Mouse (Mus musculus) limb, embryonic 14.5 days (tissue): ENCODE measurements around the gene Herc6. TPM values are rescaled to one million over a fixed set of nuclear protein-coding genes. Genes with fewer than 3 reads are reported as not detected.

Experiments
- ATAC-seq: fragments of 200-750 bp; cut with Nextera tagmentation; 2 replicates; pipeline ENCODE4 v1.8.0; 2017; ENCODE audit warnings: low read depth, moderate number of reproducible peaks, moderate TSS enrichment; ENCODE audit not compliant: low FRiP score
- DNase-seq: peaks from one replicate; pipeline ENCODE4 v3.0.0-alpha.2; 2015; ENCODE audit warnings: low spot score
- H3K27ac ChIP-seq: fragments of 300-500 bp; sonication (generic); replicated peaks from 2 replicates; pipeline ENCODE4 v1.5.1; 2014; ENCODE audit warnings: low read depth, mild to moderate bottlenecking, low read length, moderate library complexity, mixed read lengths
- H3K27me3 ChIP-seq: fragments of 300-500 bp; sonication (generic); 2 replicates; pipeline ENCODE4 v1.6.1; 2014; ENCODE audit warnings: low read length, mixed read lengths; ENCODE audit not compliant: control insufficient read depth, insufficient read depth
- H3K36me3 ChIP-seq: fragments of 300-500 bp; sonication (generic); 2 replicates; pipeline ENCODE4 v1.6.1; 2014; ENCODE audit warnings: mild to moderate bottlenecking, low read length, moderate library complexity, mixed read lengths; ENCODE audit not compliant: control insufficient read depth, insufficient read depth
- H3K4me1 ChIP-seq: fragments of 300-500 bp; sonication (generic); 2 replicates; pipeline ENCODE4 v1.6.1; 2014; ENCODE audit warnings: antibody characterized with exemption, low read length, mixed read lengths; ENCODE audit not compliant: control insufficient read depth, insufficient read depth
- H3K4me2 ChIP-seq: fragments of 300-500 bp; sonication (generic); replicated peaks from 2 replicates; pipeline ENCODE4 v1.6.1; 2014; ENCODE audit warnings: low read depth, mild to moderate bottlenecking, low read length, moderate library complexity; ENCODE audit not compliant: severe bottlenecking
- H3K4me3 ChIP-seq: fragments of 300-500 bp; sonication (generic); replicated peaks from 2 replicates; pipeline ENCODE4 v1.5.1; 2014; ENCODE audit warnings: low read length
- H3K9ac ChIP-seq: fragments of 300-500 bp; sonication (generic); 2 replicates; pipeline ENCODE4 v1.6.1; 2014; ENCODE audit warnings: mild to moderate bottlenecking, low read depth, low read length, moderate library complexity; ENCODE audit not compliant: severe bottlenecking
- H3K9me3 ChIP-seq: fragments of 300-500 bp; sonication (generic); 2 replicates; pipeline ENCODE4 v1.6.1; 2016; ENCODE audit warnings: low read length; ENCODE audit not compliant: control insufficient read depth
- POLR2A ChIP-seq: fragments of 200-500 bp; IDR thresholded peaks from 2 replicates; pipeline ENCODE4 v1.8.0; 2012; ENCODE audit warnings: inconsistent platforms, mild to moderate bottlenecking, moderate library complexity, borderline replicate concordance; ENCODE audit not compliant: insufficient read depth, insufficient read length; ENCODE audit errors: extremely low read depth
- WGBS: fragments of 180-500 bp; shearing (Covaris S2); extraction: QIAGEN DNeasy Blood & Tissue Kit; methylation state at CpG from one replicate; pipeline ENCODE4 v1.1.7; 2014; 5-methylcytosine and 5-hydroxymethylcytosine counted together
- polyA plus RNA-seq, 2 experiments: library from polyadenylated mRNA; depleted of rRNA in 1 of 2; stranded (reverse) in 1 of 2; unstranded in 1 of 2; fragments of >200 nt; fragmentation: Nextera tagmentation in 1 of 2; extraction: Ambion mirVana in 1 of 2; gene quantifications; 2 replicates each; pipeline versions ENCODE4 v1.2.1 to v1.2.3; 2012 to 2014

Herc6 gene
- polyA plus RNA-seq, 2 experiments, result 1.4 to 3.4 TPM

GRCm38 (mm10) chr6:57557796-57558317 is 22.9 kb upstream of the Herc6 start:
- no peak for TF ChIP-seq POLR2A
- Histone ChIP-seq H3K4me1 (no peaks in the 10 kb centered on the region), H3K4me2 (no peak overlapping the region), H3K27me3 (no peaks in the 10 kb centered on the region), H3K9ac (no peak overlapping the region), H3K36me3 (no peaks in the 10 kb centered on the region), H3K27ac (no peak overlapping the region), H3K9me3 (no peaks in the 10 kb centered on the region), H3K4me3 (no peak overlapping the region)
- ATAC-seq (no peak), DNase-seq (no peak)
- 69% methylated on average over 4 of the region's 4 CpGs for WGBS

- Histone ChIP-seq H3K27ac (no peak overlapping the region), H3K36me3 (no peaks in the 10 kb centered on the region), H3K4me1 (no peaks in the 10 kb centered on the region), H3K9ac (no peak overlapping the region), H3K4me3 (no peak overlapping the region), H3K27me3 (no peaks in the 10 kb centered on the region), H3K9me3 (no peaks in the 10 kb centered on the region), H3K4me2 (no peak overlapping the region)
- no peak for ATAC-seq
- no peak for TF ChIP-seq POLR2A
- 92% methylated on average over 1 of the region's 1 CpGs for WGBS
- DNase-seq, result no peak
These were observed 17.3 kb upstream of the Herc6 start for GRCm38 (mm10) chr6:57563454-57563853.

GRCm38 (mm10) chr6:57565452-57565851 is 15.3 kb upstream of the Herc6 start:
- 92% methylated on average over 7 of the region's 7 CpGs for WGBS
- no peak for ATAC-seq

GRCm38 (mm10) chr6:57567630-57568029 is 13.2 kb upstream of the Herc6 start:
- Histone ChIP-seq H3K9me3 (no peaks in the 10 kb centered on the region), H3K4me2 (no peak overlapping the region), H3K4me1 (no peaks in the 10 kb centered on the region), H3K27ac (no peak overlapping the region), H3K4me3 (no peak overlapping the region), H3K9ac (no peak overlapping the region), H3K36me3 (no peaks in the 10 kb centered on the region), H3K27me3 (no peaks in the 10 kb centered on the region)
- 90% methylated on average over 2 of the region's 2 CpGs for WGBS
- DNase-seq (no peak), ATAC-seq (no peak)
- TF ChIP-seq POLR2A, result no peak

More at GRCm38 (mm10) chr6:57565452-57565851, 15.3 kb upstream of the Herc6 start:
- Histone ChIP-seq H3K9ac (no peak overlapping the region), H3K27ac (no peak overlapping the region), H3K4me2 (no peak overlapping the region), H3K4me1 (no peaks in the 10 kb centered on the region), H3K4me3 (no peak overlapping the region), H3K9me3 (no peaks in the 10 kb centered on the region), H3K27me3 (no peaks in the 10 kb centered on the region), H3K36me3 (no peaks in the 10 kb centered on the region)
- no peak for TF ChIP-seq POLR2A
- DNase-seq, result no peak

- H3K27ac ChIP-seq, result no peak overlapping the region
- H3K36me3 ChIP-seq, result no peaks in the 10 kb centered on the region
- no peak overlapping the region for H3K4me2 ChIP-seq
- no peaks in the 10 kb centered on the region for H3K4me1 ChIP-seq
- WGBS, result 19% methylated on average over 6 of the region's 6 CpGs
- H3K9me3 ChIP-seq, result no peaks in the 10 kb centered on the region
- H3K9ac ChIP-seq, result no peak overlapping the region
- H3K27me3 ChIP-seq, result no peaks in the 10 kb centered on the region
- DNase-seq, result peak; percentile 83
- no peak for ATAC-seq
- no peak for TF ChIP-seq POLR2A
- H3K4me3 ChIP-seq, result no peak overlapping the region
These were observed 10.4 kb upstream of the Herc6 start for GRCm38 (mm10) chr6:57570170-57570974.
